Mouse (Mus musculus): Measurements from ENCODE around the gene 4931400O07Rik. TPM values are rescaled to one million over a fixed set of nuclear protein-coding genes. Genes with fewer than 3 reads are reported as not detected.

The 4931400O07Rik gene
- polyA plus RNA-seq (2014; fragmentation: Illumina TruSeq; extraction: RNeasy Lipid Tissue Mini Kit (QIAGEN cat#74804); ENCODE audit: insufficient read depth, low read depth, low replicate concordance), result not detected

GRCm38 (mm10) chrX:62467691-62468090 is at the start of gene 4931400O07Rik:
Gene 4931400O07Rik (plus strand): TSS chrX:62467991.

Other genes starting within 250 kb of the 4931400O07Rik start
- not detected for gene 4933402E13Rik, start 184.5 kb upstream of the 4931400O07Rik start, polyA plus RNA-seq (2014; fragmentation: Illumina TruSeq; extraction: RNeasy Lipid Tissue Mini Kit (QIAGEN cat#74804); ENCODE audit: insufficient read depth, low read depth, low replicate concordance)

Data from lung, adult 10 weeks (tissue).